Comparison of ENCODE assay signal across 8 mouse cellular contexts in genomic region chr15:100227031-100227662, GRCm38 (mm10). TPM values are rescaled to one million over a fixed set of nuclear protein-coding genes. Genes with fewer than 3 reads are reported as not detected.
DNase-seq lines count a peak whose midpoint lies in the region; ATAC-seq and TF ChIP-seq lines count a peak whose summit lies in the region.

No protein-coding gene starts in this region.

- H3K4me2 ChIP-seq in intestine, postnatal 0 days (replicated peaks; ENCODE audit: low read depth), result peak overlapping the region; percentile 66
- peak overlapping the region; percentile 76 for H3K4me2 ChIP-seq in stomach, embryonic 16.5 days (ENCODE audit: low read depth, low read length)

- no peaks in the 10 kb centered on the region for H3K27me3 ChIP-seq in kidney, adult 2 months (replicated peaks; ENCODE audit: control insufficient read depth, insufficient read depth, low read length)
- H3K27me3 ChIP-seq in intestine, postnatal 0 days (replicated peaks; ENCODE audit: control insufficient read depth, insufficient read depth, low read length), result no peaks in the 10 kb centered on the region
- no peaks in the 10 kb centered on the region for H3K27me3 ChIP-seq in stomach, embryonic 16.5 days (ENCODE audit: control insufficient read depth, insufficient read depth, low read length)

- TF ChIP-seq POLR2A in kidney, adult 2 months (IDR thresholded peaks at IDR 0.05; ENCODE audit: low read depth, low read length), result no peak

- H3K36me3 ChIP-seq in kidney, adult 2 months (ENCODE audit: control insufficient read depth, insufficient read depth, low read length), result no peaks in the 10 kb centered on the region
- H3K36me3 ChIP-seq in intestine, postnatal 0 days (ENCODE audit: control insufficient read depth, insufficient read depth), result no peaks in the 10 kb centered on the region
- H3K36me3 ChIP-seq in macrophage (ENCODE audit: inconsistent target), result no peaks in the 10 kb centered on the region
- no peaks in the 10 kb centered on the region for H3K36me3 ChIP-seq in stomach, embryonic 16.5 days (ENCODE audit: control insufficient read depth, insufficient read depth, low read length)

- H3K9me3 ChIP-seq in intestine, postnatal 0 days (ENCODE audit: control insufficient read depth), result 0 out of 2 replicates have a peak, but pooled peaks cover 5% of the 10 kb centered on the region
- peaks cover 11% of the 10 kb centered on the region; the same call in 1 of the 2 replicates for H3K9me3 ChIP-seq in stomach, embryonic 16.5 days (replicated peaks; ENCODE audit: control insufficient read depth, low read length)

- peak overlapping the region; percentile 100 for H3K4me3 ChIP-seq in kidney, adult 2 months (ENCODE audit: insufficient read depth, low read depth, low read length)
- H3K4me3 ChIP-seq in brown adipose tissue, adult 24 weeks (ENCODE audit: insufficient read depth, low read depth, low read length), result peak overlapping the region; percentile 90
- H3K4me3 ChIP-seq in intestine, postnatal 0 days (ENCODE audit: low read depth, low read length), result peak overlapping the region; percentile 85
- peak overlapping the region; percentile 72 for H3K4me3 ChIP-seq in macrophage (ENCODE audit: inconsistent target)
- H3K4me3 ChIP-seq in stomach, embryonic 16.5 days (replicated peaks; ENCODE audit: low read length), result peak overlapping the region; percentile 83

- peaks cover 38% of the 10 kb centered on the region for H3K79me2 ChIP-seq in macrophage (ENCODE audit: inconsistent target)

- peak; percentile 48 for ATAC-seq in intestine, postnatal 0 days
- peak; percentile 47 for ATAC-seq in stomach, embryonic 16.5 days (ENCODE audit: insufficient read depth, low FRiP score)

- WGBS in kidney, adult 2 months, result under 1% methylated on average over 17 of the region's 17 CpGs
- under 1% methylated on average over 16 of the region's 17 CpGs for WGBS in intestine, postnatal 0 days
- 3% methylated on average over 17 of the region's 17 CpGs for WGBS in macrophage (ENCODE audit: missing documents)
- WGBS in stomach, embryonic 16.5 days, result 2% methylated on average over 17 of the region's 17 CpGs

- peak overlapping the region; percentile 100 for H3K27ac ChIP-seq in kidney, adult 2 months (ENCODE audit: insufficient read depth, low read depth, low read length)
- peak overlapping the region; percentile 99 for H3K27ac ChIP-seq in brown adipose tissue, adult 24 weeks (replicated peaks; ENCODE audit: low read depth, low read length)
- peak overlapping the region; percentile 100 for H3K27ac ChIP-seq in intestine, postnatal 0 days (ENCODE audit: low read depth, low read length)
- H3K27ac ChIP-seq in macrophage, result peak overlapping the region; percentile 94
- H3K27ac ChIP-seq in stomach, embryonic 16.5 days (ENCODE audit: low read length), result peak overlapping the region; percentile 100

- H3K4me1 ChIP-seq in kidney, adult 2 months (ENCODE audit: control insufficient read depth, insufficient read depth, low read length), result peaks cover 15% of the 10 kb centered on the region
- peaks cover 10% of the 10 kb centered on the region; the same call in 1 of the 2 replicates for H3K4me1 ChIP-seq in brown adipose tissue, adult 24 weeks (ENCODE audit: control insufficient read depth, insufficient read depth, insufficient read length, low read length)
- peaks cover 8% of the 10 kb centered on the region; the same call in 1 of the 2 replicates for H3K4me1 ChIP-seq in intestine, postnatal 0 days (replicated peaks; ENCODE audit: control insufficient read depth, insufficient read depth, low read length)
- H3K4me1 ChIP-seq in stomach, embryonic 16.5 days (ENCODE audit: control insufficient read depth, insufficient read depth, low read length), result peaks cover 18% of the 10 kb centered on the region

- TF ChIP-seq CTCF in kidney, adult 2 months (conservative IDR thresholded peaks at IDR 0.05; ENCODE audit: insufficient read depth, insufficient read length, low read depth, low read length), result no peak
- no peak for TF ChIP-seq CTCF in intestine, postnatal 0 days (IDR thresholded peaks at IDR 0.05; ENCODE audit: low read depth)

- H3K9ac ChIP-seq in intestine, postnatal 0 days (ENCODE audit: low read depth, low read length), result peak overlapping the region; percentile 98
- H3K9ac ChIP-seq in stomach, embryonic 16.5 days (ENCODE audit: low read length), result peak overlapping the region; percentile 100

- peak; percentile 47 for DNase-seq in kidney, adult 2 months
- DNase-seq in kidney, adult 9 months, result no peak
- peak; percentile 63 to 76 for DNase-seq in heart, adult 18-20 months
- DNase-seq in thymus, postnatal 0 days (ENCODE audit: low spot score), result no peak

RNA-seq across cellular contexts. Expression of gene Atf1, which starts 0.5 kb away (rescaled TPM):
- 38.6 and 43.7 TPM in 2 replicates for polyA plus RNA-seq in kidney, adult 2 months (2012; rRNA removed)
- polyA plus RNA-seq in brown adipose tissue, adult 24 weeks (2012; ENCODE audit: insufficient read depth, insufficient read length, missing spikeins), result 22.4 and 29.0 TPM in 2 replicates
- total RNA-seq in heart, adult 18-20 months (2021), result 10 to 100 TPM; 52.5 to 53.5 TPM
- 25.3 and 29.0 TPM in 2 replicates for polyA plus RNA-seq in intestine, postnatal 0 days (2015; fragmentation: Nextera tagmentation; extraction: Ambion mirVana)
- total RNA-seq in macrophage (2018; cell fraction: chromatin; rRNA removed), result 100 to 1,000 TPM in 8 of 26 experiments, 10 to 100 TPM in 18; 62.1 to 136 (median 89.0) TPM
- total RNA-seq in macrophage (2018; cell fraction: cytosol; rRNA removed), result 10 to 100 TPM; 37.9 to 73.6 (median 48.1) TPM
- total RNA-seq in macrophage (2018; cell fraction: nucleus; rRNA removed), result 10 to 100 TPM; 33.7 to 65.5 (median 47.2) TPM
- polyA plus RNA-seq in macrophage (2018), result 34.5 to 58.1 TPM (median 47.7 TPM) in 3 replicates
- polyA plus RNA-seq in stomach, embryonic 16.5 days (2015; fragmentation: Nextera tagmentation; extraction: Ambion mirVana), result 34.0 and 40.4 TPM in 2 replicates
- polyA plus RNA-seq in thymus, postnatal 0 days (2015; fragmentation: Nextera tagmentation; extraction: Ambion mirVana), result 47.5 and 66.9 TPM in 2 replicates

RNA-seq across cellular contexts. Expression of gene Tmprss12, which starts 53.5 kb away (rescaled TPM):
- polyA plus RNA-seq in kidney, adult 2 months (2012; rRNA removed), result 0.14 TPM in 1 of 2 replicates, not detected in the other
- not detected in 2 replicates for polyA plus RNA-seq in brown adipose tissue, adult 24 weeks (2012; ENCODE audit: insufficient read depth, insufficient read length, missing spikeins)
- total RNA-seq in heart, adult 18-20 months (2021), result not detected
- not detected in 2 replicates for polyA plus RNA-seq in intestine, postnatal 0 days (2015; fragmentation: Nextera tagmentation; extraction: Ambion mirVana)
- total RNA-seq in macrophage (2018; cell fraction: chromatin; rRNA removed), result not detected
- not detected for total RNA-seq in macrophage (2018; cell fraction: cytosol; rRNA removed)
- 1 to 10 TPM in 1 of 26 experiments, not detected in 25; 1.2 TPM for total RNA-seq in macrophage (2018; cell fraction: nucleus; rRNA removed)
- not detected in 3 replicates for polyA plus RNA-seq in macrophage (2018)
- 0.30 and 0.49 TPM in 2 replicates for polyA plus RNA-seq in stomach, embryonic 16.5 days (2015; fragmentation: Nextera tagmentation; extraction: Ambion mirVana)
- not detected in 2 replicates for polyA plus RNA-seq in thymus, postnatal 0 days (2015; fragmentation: Nextera tagmentation; extraction: Ambion mirVana)

Comparison
In these comparisons a context has a peak if more than half of its experiments do, and no peak if none do; other contexts are left out.
1. DNase-seq: peak in kidney, adult 2 months (single experiment) and heart, adult 18-20 months (2 of 2); none in kidney, adult 9 months (single experiment) and thymus, postnatal 0 days (single experiment).
2. Peak in every context shown above with its lines, with median percentiles within 50 percentile points of each other: H3K27ac ChIP-seq and H3K4me3 ChIP-seq.